Mouse (Mus musculus) right cerebral cortex, postnatal 14 days (tissue): ENCODE measurements at regions not wholly inside any gene's neighbourhood (a gene's known extent, or its start where the extent isn't known, plus 50 kb on each side); places are given as distances from the start of the nearest gene placed in this dataset.

Experiments used
- DNase-seq: peaks from one replicate; pipeline ENCODE4 v3.0.0; 2022

DNA sequence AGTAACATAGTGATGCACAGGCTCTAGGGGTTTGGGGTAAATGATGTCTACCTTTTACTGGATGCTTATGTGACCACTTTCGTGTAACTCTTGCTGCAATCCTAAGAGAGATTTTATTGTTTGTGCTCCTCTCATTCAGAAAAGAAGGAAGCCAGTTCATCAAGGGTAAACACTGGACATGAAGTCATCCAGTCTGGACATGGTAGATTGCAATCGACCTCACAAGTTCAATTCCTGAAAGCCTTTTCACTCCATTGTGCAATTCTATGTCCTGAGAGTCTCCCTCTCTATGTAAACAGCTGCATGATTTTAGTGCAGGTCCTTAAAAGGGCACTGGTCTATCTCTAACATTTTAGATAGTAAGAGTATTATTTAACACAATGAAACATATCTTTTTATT, 73.5 kb upstream of the Gm16223 start:
- no peak for DNase-seq

DNA sequence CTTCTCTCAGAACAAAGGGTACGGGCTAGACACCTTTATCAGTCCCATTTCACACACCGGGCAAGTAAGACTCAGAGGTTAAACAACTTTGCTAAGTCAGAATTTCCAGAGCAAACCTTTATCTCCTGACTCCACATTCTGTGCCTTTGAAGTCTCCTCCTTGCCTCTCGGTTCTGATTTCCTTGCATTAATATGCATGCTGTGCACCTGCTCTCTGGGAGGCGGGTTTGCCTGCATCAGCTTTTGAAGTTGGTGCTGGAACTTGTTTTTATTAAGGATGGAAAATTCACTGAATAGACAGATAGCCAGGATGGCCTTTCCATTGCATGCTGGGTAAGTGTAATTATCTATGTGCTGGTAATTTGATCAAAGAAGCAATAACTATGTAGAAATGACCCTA, 84.2 kb upstream of the Gm16223 start:
- no peak for DNase-seq

DNA sequence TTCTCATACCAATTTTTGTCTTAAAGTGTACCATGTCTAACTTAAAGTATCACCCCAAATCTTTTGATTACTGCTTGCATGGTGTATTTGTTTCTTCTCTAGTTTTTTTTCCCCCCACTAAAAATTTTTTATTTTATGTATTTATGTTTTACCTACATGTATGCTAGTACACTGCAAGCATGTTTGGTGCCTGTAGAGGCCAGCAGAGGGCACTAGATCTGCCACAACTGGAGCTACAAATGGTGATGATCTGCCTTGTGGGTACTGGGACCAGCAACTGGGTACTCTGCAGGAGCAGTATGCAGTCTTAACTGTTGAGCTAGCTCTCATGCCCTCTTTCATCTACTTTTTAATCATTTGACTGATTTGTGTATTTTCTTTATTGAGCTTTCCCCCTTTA, 92.2 kb upstream of the Gm16223 start:
- no peak for DNase-seq

DNA sequence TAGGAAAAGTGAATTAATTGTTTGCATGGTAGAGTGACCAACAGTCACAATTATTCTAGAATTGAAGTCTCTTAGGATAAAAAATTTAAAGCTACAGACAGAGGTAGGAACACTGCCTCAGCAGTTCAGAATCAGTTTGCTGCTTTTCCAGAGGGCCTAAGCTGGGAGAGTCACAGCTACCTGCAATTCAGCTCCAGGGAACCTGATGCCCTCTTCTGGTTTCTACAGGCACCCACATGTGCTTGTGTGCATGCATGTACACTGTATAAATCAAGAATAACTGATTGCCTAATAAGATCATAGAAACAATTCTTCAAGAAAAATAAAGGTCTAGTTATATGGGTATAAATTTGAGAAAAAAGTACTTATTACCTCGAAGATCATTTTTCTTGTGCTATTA, 96.6 kb upstream of the Gm16223 start:
- no peak for DNase-seq

DNA sequence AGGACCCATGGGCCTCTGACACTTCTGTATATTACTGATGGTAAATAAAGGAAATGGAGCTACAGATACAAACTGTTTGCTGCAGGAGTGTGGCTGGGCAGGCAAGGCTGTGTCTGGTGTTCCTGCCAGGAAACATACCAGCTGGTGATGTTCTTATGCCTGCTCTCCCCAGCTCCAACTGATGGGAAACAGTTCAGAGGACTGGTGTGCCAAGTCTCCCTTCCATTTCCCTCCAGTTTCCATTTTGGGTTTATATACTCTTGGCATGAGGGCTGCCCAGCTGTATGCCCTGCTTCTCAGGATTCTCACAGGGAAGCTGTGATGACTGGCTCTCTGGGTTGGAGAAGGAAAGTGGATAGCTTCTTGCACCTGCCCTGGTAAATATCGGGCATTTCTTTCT, 100.8 kb upstream of the Gm16223 start:
- no peak for DNase-seq

DNA sequence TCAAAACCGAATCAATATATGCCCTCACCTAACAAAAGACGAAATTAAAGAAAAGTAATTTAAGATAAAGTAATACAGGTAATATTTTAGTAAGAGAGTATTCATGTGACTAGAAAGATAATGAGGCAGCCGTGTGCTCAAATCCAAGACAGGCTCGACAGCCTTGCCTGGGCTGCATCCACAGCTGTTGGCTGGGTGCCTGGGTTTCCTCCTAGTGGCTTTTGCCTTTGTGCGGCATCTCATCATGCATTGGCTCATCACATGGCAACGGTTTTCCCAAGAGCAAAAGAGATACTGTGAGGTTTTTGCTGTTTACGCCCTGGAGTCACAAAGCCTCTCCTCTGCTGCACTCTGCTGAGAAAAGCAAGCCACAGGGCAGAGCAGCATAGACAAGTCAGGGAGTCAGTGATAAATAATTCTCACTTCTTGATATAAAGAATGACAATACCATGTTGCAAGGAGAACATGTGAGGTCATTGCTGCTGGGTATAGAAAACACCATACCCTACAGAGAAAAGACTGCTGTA, 103.1 kb upstream of the Bod1l start:
- DNase-seq, result peak; percentile 43

DNA sequence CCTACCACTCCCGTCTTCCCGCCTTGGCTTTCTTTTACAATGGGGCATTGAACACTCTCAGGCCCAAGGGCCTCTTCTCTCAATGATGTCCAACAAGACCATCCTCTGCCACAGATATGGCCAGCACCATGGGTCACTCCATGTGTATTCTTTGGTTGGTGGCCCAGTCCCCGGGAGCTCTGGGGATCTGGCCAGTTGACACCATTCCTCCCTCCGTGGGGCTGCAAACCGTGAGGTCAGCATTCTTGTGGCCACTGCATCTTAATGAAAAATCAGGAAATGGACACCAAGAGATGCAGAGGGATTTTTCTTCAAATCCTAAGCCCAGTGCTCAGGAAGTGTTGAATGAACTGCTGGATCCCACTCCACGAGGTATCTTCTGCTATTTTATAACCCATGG, 99.3 kb upstream of the Bod1l start:
- no peak for DNase-seq

DNA sequence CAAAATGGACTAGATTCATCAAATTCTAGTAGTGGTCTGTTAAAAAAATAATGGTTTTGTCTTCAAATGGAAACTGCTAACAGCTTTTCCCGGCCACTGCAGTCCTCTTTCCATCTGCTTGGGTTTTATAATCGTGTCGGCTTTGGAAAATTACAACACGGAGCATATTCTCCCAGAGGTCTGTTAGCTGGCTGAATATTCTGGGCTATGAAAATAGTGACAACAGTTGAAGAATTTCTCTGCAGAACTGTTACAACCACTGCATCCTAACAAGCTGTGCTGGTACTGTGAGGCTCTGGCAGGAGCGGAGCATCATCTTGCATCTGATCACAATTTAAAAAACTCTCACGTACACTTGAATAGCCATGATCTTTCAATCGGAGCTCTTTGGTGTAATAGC, 98.0 kb upstream of the Bod1l start:
- DNase-seq, result no peak

DNA sequence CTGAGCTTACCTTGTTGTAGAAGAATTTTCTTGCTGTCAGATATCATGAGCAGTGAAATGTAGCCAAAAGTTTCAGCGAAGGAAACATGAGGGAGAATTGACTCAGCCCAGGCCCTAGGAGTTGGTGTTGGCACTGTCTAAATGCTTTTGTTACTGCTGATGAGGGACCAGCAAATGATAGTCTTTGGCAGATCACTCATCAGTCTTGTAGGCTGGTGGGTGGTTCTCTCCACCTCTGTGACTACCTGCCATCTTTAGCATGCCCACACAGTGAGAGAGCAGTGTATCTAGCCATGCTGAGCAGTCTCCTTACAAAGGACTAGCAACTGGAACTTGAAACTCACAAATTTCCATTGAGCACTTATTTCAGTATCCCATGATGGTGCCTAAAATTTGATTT, 97.1 kb upstream of the Bod1l start:
- DNase-seq, result no peak

DNA sequence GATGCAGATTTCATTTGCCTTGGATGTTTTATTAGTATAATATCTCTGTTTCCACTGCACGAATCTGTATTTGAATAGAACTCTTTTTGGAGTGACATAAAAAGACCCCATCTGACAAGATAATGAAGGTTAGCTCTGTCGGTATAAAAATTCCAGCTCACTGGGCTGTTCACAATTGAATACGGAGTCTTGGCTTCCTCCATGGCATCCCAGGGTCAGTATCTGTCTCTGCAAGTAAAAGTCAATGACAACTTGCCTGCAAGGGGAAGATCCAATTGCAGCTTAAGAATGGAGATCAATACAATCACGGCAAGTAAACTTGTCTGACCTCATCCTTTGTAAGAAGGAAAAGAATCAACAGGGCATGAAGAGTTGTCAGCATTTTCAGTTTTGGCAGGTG, 95.6 kb upstream of the Bod1l start:
- DNase-seq, result no peak

DNA sequence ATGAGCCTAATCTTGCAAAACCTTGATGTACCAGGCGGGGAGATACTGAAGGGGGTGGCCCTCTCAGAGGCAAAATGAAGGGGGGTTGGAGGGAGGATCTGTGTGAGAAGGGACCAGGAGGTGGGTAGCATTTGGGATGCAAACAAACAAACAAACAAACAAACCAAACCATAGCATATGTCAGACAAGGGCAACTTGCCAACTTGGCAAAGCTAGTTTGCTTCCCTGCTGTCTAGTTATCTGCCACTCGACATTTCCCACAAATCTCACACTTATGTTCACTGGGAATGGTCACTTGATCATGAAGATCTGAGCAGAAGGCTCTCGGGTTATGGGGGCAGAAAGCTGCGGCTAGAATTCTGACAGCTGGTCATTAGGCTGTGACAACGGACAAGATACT, 65.9 kb upstream of the Bod1l start:
- no peak for DNase-seq

DNA sequence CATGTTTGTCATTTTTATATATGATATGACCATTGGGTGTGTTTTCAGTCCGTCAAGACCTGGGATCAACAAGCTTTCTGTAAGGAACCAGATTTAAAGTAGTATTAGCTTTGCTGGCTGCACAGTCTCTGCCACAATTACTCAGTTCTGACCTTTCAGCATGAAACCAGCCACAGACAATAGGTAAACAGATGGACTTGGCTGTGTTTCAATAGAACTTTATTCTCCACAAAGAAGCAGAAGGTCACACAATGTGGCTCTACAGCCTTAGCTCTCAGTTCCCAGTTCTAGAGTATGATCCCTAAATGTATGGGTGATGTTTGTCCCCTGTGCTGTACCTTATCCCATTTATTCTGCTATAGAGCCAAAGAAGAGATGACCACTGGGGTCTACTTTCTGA, 63.6 kb upstream of the Bod1l start:
- DNase-seq, result no peak

DNA sequence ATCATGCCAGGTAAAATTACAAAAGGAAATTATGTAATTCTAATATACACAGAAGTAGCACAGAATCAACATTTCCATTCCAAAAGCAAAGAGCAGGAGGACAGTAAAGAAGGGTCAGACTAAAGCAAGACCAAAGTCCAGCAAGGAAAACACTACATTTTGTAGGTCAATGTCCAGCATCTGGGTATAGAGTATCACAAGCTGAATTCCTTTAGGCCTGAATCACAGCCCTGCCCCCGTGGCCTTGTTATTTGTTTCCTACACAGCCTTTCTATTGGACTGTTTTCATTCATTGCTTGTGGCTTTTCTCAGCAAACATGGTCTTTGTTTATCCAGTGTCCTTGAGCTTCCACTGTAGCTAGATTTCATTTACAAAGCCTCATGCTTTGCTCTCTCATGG, 60.4 kb upstream of the Bod1l start:
- no peak for DNase-seq

DNA sequence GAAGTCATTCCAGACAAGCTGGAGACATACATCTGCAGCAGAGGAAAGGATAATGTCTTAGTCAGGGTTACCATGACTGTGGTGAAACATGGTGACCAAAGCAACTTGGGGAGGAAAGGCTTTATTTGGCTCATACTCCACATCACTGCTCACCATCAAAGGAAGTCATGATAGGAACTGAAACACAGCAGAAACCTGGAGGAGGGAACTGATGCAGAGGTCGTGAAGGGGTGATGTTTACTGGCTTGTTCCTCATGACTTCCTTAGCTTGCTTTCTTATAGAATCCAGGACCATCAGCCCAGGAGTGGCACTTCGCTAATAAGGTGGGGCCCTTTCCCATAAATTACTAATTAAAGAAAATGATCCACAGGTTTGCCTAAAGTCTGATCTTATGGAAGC, 55.1 kb upstream of the Bod1l start:
- no peak for DNase-seq

DNA sequence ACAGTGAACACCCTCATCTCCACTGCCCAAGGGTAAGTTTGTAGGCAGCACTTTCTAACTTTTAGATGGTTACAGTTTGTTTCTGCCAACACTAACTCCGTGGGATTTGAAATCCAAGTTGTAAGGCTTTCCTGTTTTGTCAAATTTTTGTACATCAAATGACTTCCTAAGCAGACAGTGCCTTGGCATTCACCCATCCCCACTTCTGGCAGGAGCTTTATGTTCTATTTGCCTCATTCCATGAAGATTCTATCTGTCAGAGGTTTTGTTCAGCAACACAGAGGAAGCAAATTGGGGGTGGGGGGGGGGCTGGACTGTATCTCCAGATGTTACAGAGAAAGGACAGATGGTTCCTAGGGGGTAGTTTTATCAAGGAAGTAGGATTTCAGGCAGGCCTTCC, 54.6 kb upstream of the Bod1l start:
- DNase-seq, result no peak
